Mouse (Mus musculus) forebrain, embryonic 14.5 days (tissue): Measurements from ENCODE around the gene Stambpl1. TPM values are rescaled to one million over a fixed set of nuclear protein-coding genes. Genes with fewer than 3 reads are reported as not detected.

Source experiments
- ATAC-seq: fragments of 200-750 bp; cut with Nextera tagmentation; 2 replicates; pipeline ENCODE4 v1.8.0; 2017; ENCODE audit warnings: mild to moderate bottlenecking, moderate library complexity
- DNase-seq: peaks from one replicate; pipeline ENCODE4 v3.0.0-alpha.2; 2015; ENCODE audit warnings: low spot score
- H3K27ac ChIP-seq: fragments of 300-500 bp; sonication (generic); 2 replicates; pipeline ENCODE4 v1.5.1; 2014; ENCODE audit warnings: low read depth, mild to moderate bottlenecking, control low read depth, low read length, moderate library complexity
- H3K27me3 ChIP-seq: fragments of 300-500 bp; sonication (generic); replicated peaks from 2 replicates; pipeline ENCODE4 v1.6.1; 2014; ENCODE audit warnings: low read length, control low read depth, mixed read lengths; ENCODE audit not compliant: control insufficient read depth, insufficient read depth
- H3K36me3 ChIP-seq: fragments of 300-500 bp; sonication (generic); 2 replicates; pipeline ENCODE4 v1.6.1; 2014; ENCODE audit warnings: low read length, control low read depth; ENCODE audit not compliant: control insufficient read depth, insufficient read depth
- H3K4me1 ChIP-seq: fragments of 300-500 bp; sonication (generic); 2 replicates; pipeline ENCODE4 v1.6.1; 2014; ENCODE audit warnings: antibody characterized with exemption, low read length, control low read depth; ENCODE audit not compliant: control insufficient read depth, insufficient read depth
- H3K4me2 ChIP-seq: fragments of 300-500 bp; sonication (generic); 2 replicates; pipeline ENCODE4 v1.6.1; 2014; ENCODE audit warnings: mild to moderate bottlenecking, control low read depth, low read length
- H3K4me3 ChIP-seq: fragments of 300-500 bp; sonication (generic); 2 replicates; pipeline ENCODE4 v1.5.1; 2014; ENCODE audit warnings: low read depth, low read length, control low read depth
- H3K9ac ChIP-seq: fragments of 300-500 bp; sonication (generic); 2 replicates; pipeline ENCODE4 v1.6.1; 2014; ENCODE audit warnings: mild to moderate bottlenecking, low read length, control low read depth, moderate library complexity
- H3K9me3 ChIP-seq: fragments of 300-500 bp; sonication (generic); replicated peaks from 2 replicates; pipeline ENCODE4 v1.6.1; 2016; ENCODE audit warnings: low read length, control low read depth, mixed read lengths; ENCODE audit not compliant: control insufficient read depth
- WGBS: fragments of 180-500 bp; shearing (Covaris S2); extraction: QIAGEN DNeasy Blood & Tissue Kit; methylation state at CpG from one replicate; pipeline ENCODE4 v1.1.7; 2014; 5-methylcytosine and 5-hydroxymethylcytosine counted together
- polyA plus RNA-seq: library from polyadenylated mRNA; unstranded; fragments of >200 nt; fragmentation: Nextera tagmentation; extraction: Ambion mirVana; gene quantifications from 2 replicates; pipeline ENCODE4 v1.2.1, GENCODE M21; 2014

Stambpl1 gene
- polyA plus RNA-seq, 1 experiment from 2014 or later: 5.6 TPM

- Histone ChIP-seq H3K4me2 (no peak overlapping the region), H3K4me1 (no peaks in the 10 kb centered on the region), H3K27me3 (no peaks in the 10 kb centered on the region), H3K9me3 (no peaks in the 10 kb centered on the region), H3K36me3 (no peaks in the 10 kb centered on the region), H3K9ac (no peak overlapping the region), H3K4me3 (no peak overlapping the region), H3K27ac (no peak overlapping the region)
- ATAC-seq: no peak
- DNase-seq: no peak
- 91% methylated on average over 5 of the region's 5 CpGs for WGBS
These were observed 48.4 kb downstream of the Stambpl1 start for GRCm38 (mm10) chr19:34240273-34241039.

- H3K4me3 ChIP-seq: no peak overlapping the region
- WGBS: 64% methylated on average over 15 of the region's 15 CpGs
- H3K9ac ChIP-seq: no peak overlapping the region
- no peaks in the 10 kb centered on the region for H3K9me3 ChIP-seq
- no peaks in the 10 kb centered on the region for H3K4me1 ChIP-seq
- DNase-seq (peak; percentile 63), ATAC-seq (0 out of 2 replicates have a peak, but pooled peaks have one; percentile 24)
- H3K36me3 ChIP-seq: no peaks in the 10 kb centered on the region
- H3K27me3 ChIP-seq: no peaks in the 10 kb centered on the region
- H3K27ac ChIP-seq: no peak overlapping the region
- H3K4me2 ChIP-seq: no peak overlapping the region
These were observed 49.4 kb downstream of the Stambpl1 start for GRCm38 (mm10) chr19:34241247-34241915.

GRCm38 (mm10) chr19:34242925-34243324 is 50.9 kb downstream of the Stambpl1 start:
- Histone ChIP-seq H3K27ac (no peak overlapping the region), H3K4me3 (no peak overlapping the region), H3K4me2 (no peak overlapping the region), H3K27me3 (no peaks in the 10 kb centered on the region), H3K9ac (no peak overlapping the region), H3K4me1 (no peaks in the 10 kb centered on the region), H3K36me3 (no peaks in the 10 kb centered on the region), H3K9me3 (no peaks in the 10 kb centered on the region)
- DNase-seq: no peak
- no peak for ATAC-seq

- WGBS: 17% methylated on average over 6 of the region's 6 CpGs
- no peak overlapping the region for H3K9ac ChIP-seq
- no peaks in the 10 kb centered on the region for H3K36me3 ChIP-seq
- DNase-seq (peak; percentile 91), ATAC-seq (peak; percentile 77)
- no peaks in the 10 kb centered on the region for H3K4me1 ChIP-seq
- H3K4me2 ChIP-seq: no peak overlapping the region
- no peak overlapping the region for H3K27ac ChIP-seq
- no peaks in the 10 kb centered on the region for H3K27me3 ChIP-seq
- no peaks in the 10 kb centered on the region for H3K9me3 ChIP-seq
- no peak overlapping the region for H3K4me3 ChIP-seq
These were observed 52.0 kb downstream of the Stambpl1 start for GRCm38 (mm10) chr19:34244056-34244455.

- ATAC-seq (no peak), DNase-seq (no peak)
- Histone ChIP-seq H3K4me2 (no peak overlapping the region), H3K9ac (no peak overlapping the region), H3K4me3 (no peak overlapping the region), H3K27me3 (no peaks in the 10 kb centered on the region), H3K27ac (no peak overlapping the region), H3K36me3 (no peaks in the 10 kb centered on the region), H3K9me3 (no peaks in the 10 kb centered on the region), H3K4me1 (no peaks in the 10 kb centered on the region)
- WGBS: 86% methylated on average over 5 of the region's 5 CpGs
These were observed 56.5 kb downstream of the Stambpl1 start for GRCm38 (mm10) chr19:34248558-34248957.

GRCm38 (mm10) chr19:34250621-34251020 is 58.6 kb downstream of the Stambpl1 start:
- Histone ChIP-seq H3K9me3 (no peaks in the 10 kb centered on the region), H3K9ac (no peak overlapping the region), H3K36me3 (no peaks in the 10 kb centered on the region), H3K4me1 (no peaks in the 10 kb centered on the region), H3K4me3 (no peak overlapping the region), H3K27ac (no peak overlapping the region), H3K4me2 (no peak overlapping the region), H3K27me3 (no peaks in the 10 kb centered on the region)
- DNase-seq (no peak), ATAC-seq (no peak)
- WGBS: 88% methylated on average over 4 of the region's 4 CpGs

DNA sequence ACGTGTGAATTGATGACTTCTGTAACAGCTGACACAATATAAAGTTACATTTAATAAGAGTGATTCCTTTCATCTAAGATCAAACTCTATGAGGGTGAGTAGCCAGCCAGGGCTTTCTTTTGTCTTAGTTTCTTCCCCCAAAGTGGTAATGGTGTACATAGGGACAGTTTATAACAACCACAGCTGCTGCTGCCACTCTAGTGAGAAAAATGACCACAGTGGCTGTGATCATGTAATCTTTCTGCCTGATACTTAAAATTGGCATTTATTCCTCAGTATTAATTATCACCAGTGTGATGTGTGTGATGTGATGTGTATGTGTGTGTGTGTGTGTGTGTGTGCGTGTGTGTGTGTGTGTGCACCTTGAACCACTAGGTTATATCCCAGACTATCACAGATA is 59.9 kb downstream of the Stambpl1 start:
- no peak for ATAC-seq
- WGBS: 78% methylated on average over 2 of the region's 2 CpGs

DNA sequence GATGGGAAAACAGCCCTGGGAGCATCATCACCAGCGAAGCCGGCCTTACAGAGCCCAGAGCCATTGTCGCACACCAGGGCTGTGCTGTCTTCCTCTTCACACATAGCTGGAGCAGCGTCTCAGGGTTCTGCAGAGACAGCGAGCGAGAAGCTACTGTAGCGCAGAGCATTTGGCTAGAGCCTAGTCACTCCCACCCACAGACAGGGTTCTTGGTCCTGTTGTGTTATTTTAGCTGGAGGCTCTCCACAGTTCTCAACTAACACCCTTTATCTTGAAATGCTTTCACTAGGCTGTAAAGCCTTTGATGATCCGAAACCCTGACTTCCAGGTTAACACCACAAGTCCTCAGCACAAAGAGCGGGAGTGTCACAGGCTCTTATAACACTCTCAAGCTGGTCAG is 60.4 kb downstream of the Stambpl1 start:
- WGBS: 85% methylated on average over 9 of the region's 9 CpGs
- DNase-seq: no peak
- H3K9ac ChIP-seq: no peak overlapping the region

More for the DNA sequence above, 59.9 kb downstream of the Stambpl1 start:
- Histone ChIP-seq H3K4me1 (no peaks in the 10 kb centered on the region), H3K9me3 (no peaks in the 10 kb centered on the region), H3K36me3 (no peaks in the 10 kb centered on the region), H3K9ac (no peak overlapping the region), H3K27ac (no peak overlapping the region), H3K4me2 (no peak overlapping the region), H3K27me3 (no peaks in the 10 kb centered on the region), H3K4me3 (no peak overlapping the region)
- DNase-seq: no peak

More for the DNA sequence above, 60.4 kb downstream of the Stambpl1 start:
- Histone ChIP-seq H3K4me3 (no peak overlapping the region), H3K36me3 (no peaks in the 10 kb centered on the region), H3K27ac (no peak overlapping the region), H3K27me3 (no peaks in the 10 kb centered on the region), H3K4me1 (no peaks in the 10 kb centered on the region), H3K4me2 (no peak overlapping the region), H3K9me3 (no peaks in the 10 kb centered on the region)
- no peak for ATAC-seq
